Mouse (Mus musculus): ENCODE data around the gene Gps2. TPM values are rescaled to one million over a fixed set of nuclear protein-coding genes. Genes with fewer than 3 reads are reported as not detected.

Gene Gps2
- polyA plus RNA-seq, 1 experiment from 2014 or later, result 85.5 TPM

DNA sequence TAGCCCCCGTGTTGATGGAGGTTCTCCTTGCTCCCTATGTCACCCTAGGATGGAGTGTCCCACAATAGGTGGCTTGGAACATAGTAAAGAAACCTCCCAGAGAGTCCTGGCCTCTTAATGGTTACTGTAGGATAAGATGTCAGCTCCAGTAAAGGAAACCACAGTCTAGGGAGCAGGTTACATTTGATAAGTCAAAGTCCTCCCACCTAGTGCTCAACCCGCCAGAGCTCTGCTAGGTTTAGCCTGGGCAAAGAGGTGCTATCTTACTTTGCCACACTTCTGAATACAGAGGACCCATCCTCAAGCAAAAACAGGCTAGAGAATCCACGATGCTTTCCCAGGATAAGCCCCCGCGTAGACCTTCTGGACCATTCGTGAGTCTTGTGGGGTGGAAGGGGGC lies 34.7 kb upstream of the Gps2 start:
- Histone ChIP-seq H3K36me3 (no peaks in the 10 kb centered on the region), H3K4me2 (peak overlapping the region; percentile 88), H3K27ac (0 out of 2 replicates have a peak overlapping the region, but pooled peaks have one; percentile 14), H3K27me3 (no peaks in the 10 kb centered on the region), H3K4me3 (0 out of 2 replicates have a peak overlapping the region, but pooled peaks have one; percentile 56), H3K9me3 (no peaks in the 10 kb centered on the region), H3K9ac (peak overlapping the region; percentile 77; the same call in 1 of the 2 replicates), H3K4me1 (peaks cover 62% of the 10 kb centered on the region)
- WGBS, result 87% methylated on average over 6 of the region's 6 CpGs
- no peak for ATAC-seq (ENCODE audit: insufficient number of reproducible peaks, insufficient read depth, low FRiP score, low TSS enrichment, low read depth)

DNA sequence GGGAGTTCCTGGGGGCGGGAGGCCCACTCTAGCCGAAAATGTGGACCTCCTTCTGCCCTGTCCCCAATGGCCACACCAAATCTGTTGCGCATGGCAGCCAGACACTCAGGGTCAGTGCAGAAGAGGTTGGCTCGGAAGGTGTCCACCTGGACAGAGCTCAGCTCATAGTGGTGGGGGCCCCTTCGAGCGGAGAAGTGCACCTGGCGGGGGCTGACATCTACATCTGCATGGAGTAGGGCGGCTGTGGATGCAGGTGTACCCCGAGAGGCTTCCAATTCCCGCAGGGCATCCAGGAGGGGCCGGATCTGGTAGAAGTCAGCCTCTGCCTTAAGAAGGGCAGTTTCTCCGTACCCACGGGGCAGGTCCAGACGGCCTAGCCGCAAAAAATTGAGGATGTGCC lies 34.0 kb upstream of the Gps2 start:
- H3K36me3 ChIP-seq, result no peaks in the 10 kb centered on the region
- peak overlapping the region; percentile 77 for H3K9ac ChIP-seq
- peaks cover 62% of the 10 kb centered on the region for H3K4me1 ChIP-seq
- H3K27me3 ChIP-seq, result no peaks in the 10 kb centered on the region
- WGBS, result 49% methylated on average over 15 of the region's 15 CpGs
- H3K4me2 ChIP-seq, result peak overlapping the region; percentile 88
- H3K4me3 ChIP-seq, result peak overlapping the region; percentile 56
- H3K27ac ChIP-seq, result peak overlapping the region; percentile 93; the same call in 1 of the 2 replicates
- H3K9me3 ChIP-seq, result no peaks in the 10 kb centered on the region
- no peak for ATAC-seq (ENCODE audit: insufficient number of reproducible peaks, insufficient read depth, low FRiP score, low TSS enrichment, low read depth)

DNA sequence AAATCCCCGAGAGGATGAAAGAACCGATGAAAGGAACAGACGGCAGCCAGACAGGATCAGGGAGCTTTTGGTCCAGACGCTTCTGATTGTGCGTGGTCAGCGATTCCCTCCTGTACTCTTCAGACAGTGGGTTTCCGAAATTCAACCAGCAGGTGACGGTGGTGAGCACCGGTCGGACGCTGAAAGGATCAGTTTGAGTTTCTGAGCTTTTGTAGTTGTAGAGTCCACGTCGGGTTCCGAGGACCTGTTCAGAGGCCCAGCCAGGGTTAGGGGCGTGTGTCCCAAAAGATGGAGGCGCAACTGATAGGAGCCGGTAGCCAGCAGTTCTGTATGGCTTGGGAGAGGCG lies 33.2 kb upstream of the Gps2 start:
- 0 out of 2 replicates have a peak, but pooled peaks have one; percentile 0 for ATAC-seq (ENCODE audit: insufficient number of reproducible peaks, insufficient read depth, low FRiP score, low TSS enrichment, low read depth)
- Histone ChIP-seq H3K9ac (peak overlapping the region; percentile 77), H3K4me1 (peaks cover 58% of the 10 kb centered on the region), H3K4me2 (peak overlapping the region; percentile 88), H3K9me3 (no peaks in the 10 kb centered on the region), H3K4me3 (peak overlapping the region; percentile 56), H3K27ac (peak overlapping the region; percentile 93), H3K36me3 (no peaks in the 10 kb centered on the region), H3K27me3 (no peaks in the 10 kb centered on the region)
- WGBS, result under 1% methylated on average over 18 of the region's 18 CpGs

DNA sequence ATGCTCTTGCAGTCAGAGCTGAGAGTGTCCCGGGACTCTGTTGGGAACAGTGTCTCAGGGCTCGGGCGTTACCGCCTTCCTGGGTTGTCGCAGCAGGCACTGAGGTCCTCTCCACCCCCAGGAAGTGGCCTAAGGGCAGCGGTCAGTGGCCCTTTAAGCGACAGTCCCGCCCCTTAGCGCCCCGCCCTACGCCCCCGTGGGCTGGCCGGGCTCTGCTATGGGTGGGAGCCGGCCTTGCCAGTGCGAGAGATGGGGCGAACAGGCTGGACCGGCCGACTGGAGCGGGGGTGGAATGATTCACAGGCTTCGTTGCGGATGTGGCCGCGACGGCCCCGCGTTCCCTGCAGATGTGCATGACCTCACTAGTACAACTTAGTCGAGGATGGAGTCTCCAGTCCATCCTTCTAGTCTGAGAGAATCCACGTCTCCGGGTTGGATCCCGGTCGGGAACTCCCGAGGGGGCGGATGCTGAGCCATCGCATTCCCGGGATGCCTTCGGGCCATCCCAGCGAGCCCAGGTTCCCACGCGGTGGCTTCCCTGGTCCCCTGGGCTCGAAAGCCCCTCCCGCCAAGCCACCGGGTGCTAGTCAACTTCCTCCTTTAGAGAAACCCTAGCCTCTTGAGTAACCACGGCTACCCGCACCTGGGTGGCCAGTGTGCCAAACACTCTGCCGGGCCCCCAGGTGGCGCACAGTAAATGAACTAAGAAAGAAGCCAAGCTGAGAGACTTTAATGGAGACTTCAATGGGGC lies 32.7 kb upstream of the Gps2 start, which contains the start of gene Kctd11:
Gene Kctd11, minus strand, starts transcription at position 554 of the 751 bp plus-strand sequence.
- Histone ChIP-seq H3K4me3 (peak within 1 kb of the TSS; percentile 56), H3K27ac (peak within 1 kb of the TSS; percentile 93), H3K9me3 (no peaks in the 10 kb centered on the region), H3K4me1 (peaks cover 53% of the 10 kb centered on the region), H3K4me2 (peak within 1 kb of the TSS; percentile 88), H3K27me3 (no peaks in the 10 kb centered on the region), H3K36me3 (no peaks in the 10 kb centered on the region), H3K9ac (peak within 1 kb of the TSS; percentile 77)
- peak; percentile 61 for ATAC-seq (ENCODE audit: insufficient number of reproducible peaks, insufficient read depth, low FRiP score, low TSS enrichment, low read depth)
- under 1% methylated on average over 46 of the region's 46 CpGs for WGBS

DNA sequence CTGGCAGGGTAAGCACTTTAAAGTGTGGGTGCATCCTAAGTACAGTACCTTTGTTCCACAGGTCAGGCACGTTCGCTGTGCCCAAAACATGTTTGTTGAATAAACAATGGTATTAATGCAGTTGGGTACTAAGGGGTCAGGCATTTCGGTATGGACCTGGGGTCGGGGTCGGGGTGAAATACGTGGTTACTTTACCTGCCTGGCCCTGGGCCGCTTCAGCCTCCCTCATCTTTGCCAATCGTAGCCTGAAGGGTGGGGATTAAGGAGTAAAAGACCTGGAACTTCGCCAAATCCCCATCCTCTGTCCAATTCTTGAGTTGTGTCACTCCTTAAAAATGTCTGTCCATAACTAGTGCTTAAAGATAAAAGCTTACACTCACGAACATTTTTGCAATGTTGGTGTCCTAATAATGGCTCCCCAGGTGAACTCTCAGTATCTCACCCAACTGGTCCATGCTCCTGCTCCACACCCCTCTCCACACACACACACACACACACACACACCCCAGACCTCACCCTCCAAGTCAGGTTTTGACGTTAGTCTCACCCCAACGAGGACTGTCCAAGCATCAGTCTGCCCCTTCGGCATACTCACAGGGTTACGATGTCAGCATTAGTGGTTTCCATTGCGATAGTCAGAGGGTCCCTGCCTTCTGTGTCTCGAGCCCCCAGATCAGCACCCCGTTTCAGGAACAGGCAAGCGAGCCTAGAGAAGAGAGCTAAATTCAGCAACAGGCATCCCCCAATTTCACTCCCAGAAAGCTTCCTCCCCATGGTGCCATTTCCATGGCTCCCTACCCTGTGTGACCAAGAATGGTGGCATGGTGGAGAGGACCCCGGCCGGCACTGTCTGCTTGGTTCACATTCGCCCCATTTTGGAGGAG lies 31.7 kb upstream of the Gps2 start:
- Histone ChIP-seq H3K36me3 (no peaks in the 10 kb centered on the region), H3K9ac (peak overlapping the region; percentile 77), H3K27ac (peak overlapping the region; percentile 93), H3K27me3 (no peaks in the 10 kb centered on the region), H3K9me3 (no peaks in the 10 kb centered on the region), H3K4me2 (peak overlapping the region; percentile 88), H3K4me1 (peaks cover 43% of the 10 kb centered on the region), H3K4me3 (peak overlapping the region; percentile 56)
- ATAC-seq (ENCODE audit: insufficient number of reproducible peaks, insufficient read depth, low FRiP score, low TSS enrichment, low read depth), result no peak
- WGBS, result 57% methylated on average over 21 of the region's 21 CpGs

DNA sequence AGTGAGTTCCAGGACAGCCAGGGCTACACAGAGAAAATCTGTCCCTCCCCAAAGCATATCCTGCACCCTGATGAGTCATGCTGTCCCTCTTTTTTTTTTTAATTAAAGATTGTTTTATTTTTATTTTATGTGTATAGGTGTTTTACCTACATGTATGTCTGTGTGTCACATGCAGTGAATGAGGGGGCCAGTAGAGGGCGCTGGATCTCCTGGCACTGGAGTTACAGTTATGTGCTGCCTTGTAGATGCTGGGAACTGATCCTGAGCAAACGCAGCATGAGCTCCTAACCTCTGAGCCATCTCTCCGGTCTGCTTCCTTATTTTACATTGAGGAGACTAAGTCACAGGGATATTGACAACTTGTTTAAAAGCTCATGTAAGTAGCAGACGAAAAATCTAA lies 30.6 kb upstream of the Gps2 start:
- H3K9me3 ChIP-seq, result no peaks in the 10 kb centered on the region
- H3K27me3 ChIP-seq, result no peaks in the 10 kb centered on the region
- peaks cover 33% of the 10 kb centered on the region for H3K4me1 ChIP-seq
- no peak overlapping the region for H3K4me3 ChIP-seq
- no peak overlapping the region for H3K9ac ChIP-seq
- ATAC-seq (ENCODE audit: insufficient number of reproducible peaks, insufficient read depth, low FRiP score, low TSS enrichment, low read depth), result no peak
- H3K4me2 ChIP-seq, result no peak overlapping the region
- no peaks in the 10 kb centered on the region for H3K36me3 ChIP-seq
- H3K27ac ChIP-seq, result no peak overlapping the region
- WGBS, result 64% methylated on average over 4 of the region's 4 CpGs

DNA sequence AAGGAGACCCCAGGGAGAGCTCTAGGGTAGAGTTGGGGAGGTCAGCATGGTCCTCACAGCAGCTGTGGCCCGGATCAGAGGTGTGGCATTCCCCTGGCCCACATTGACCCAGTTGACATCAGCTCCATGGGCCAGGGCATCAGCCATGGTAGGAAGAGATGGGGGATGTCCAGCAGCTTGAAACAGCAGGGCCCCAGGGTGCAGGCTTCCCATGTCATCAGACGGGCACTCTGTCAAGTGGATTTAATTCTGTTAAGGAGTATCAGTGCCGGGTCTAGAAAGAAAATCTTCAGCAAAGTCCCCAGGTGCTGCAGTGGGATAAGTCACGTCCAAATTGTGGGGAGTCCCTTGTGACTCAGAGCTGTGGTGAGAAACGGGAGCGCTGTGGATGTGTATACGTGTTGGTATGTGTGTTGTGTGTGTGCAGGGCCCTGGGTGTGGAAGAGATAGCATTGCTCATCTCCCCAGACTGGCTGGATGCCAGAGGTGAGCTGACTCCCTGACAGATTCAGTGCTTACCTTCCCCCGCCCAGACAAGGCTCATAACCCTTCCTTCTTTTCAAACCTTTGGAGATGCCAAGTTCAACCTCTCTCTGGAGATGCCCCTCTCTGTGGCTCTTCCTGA lies 30.0 kb upstream of the Gps2 start:
- ATAC-seq (ENCODE audit: insufficient number of reproducible peaks, insufficient read depth, low FRiP score, low TSS enrichment, low read depth), result no peak
- peaks cover 29% of the 10 kb centered on the region for H3K4me1 ChIP-seq
- no peaks in the 10 kb centered on the region for H3K9me3 ChIP-seq
- H3K27me3 ChIP-seq, result no peaks in the 10 kb centered on the region
- no peak overlapping the region for H3K4me2 ChIP-seq
- H3K36me3 ChIP-seq, result no peaks in the 10 kb centered on the region
- H3K9ac ChIP-seq, result no peak overlapping the region
- no peak overlapping the region for H3K4me3 ChIP-seq
- 82% methylated on average over 8 of the region's 8 CpGs for WGBS
- no peak overlapping the region for H3K27ac ChIP-seq

DNA sequence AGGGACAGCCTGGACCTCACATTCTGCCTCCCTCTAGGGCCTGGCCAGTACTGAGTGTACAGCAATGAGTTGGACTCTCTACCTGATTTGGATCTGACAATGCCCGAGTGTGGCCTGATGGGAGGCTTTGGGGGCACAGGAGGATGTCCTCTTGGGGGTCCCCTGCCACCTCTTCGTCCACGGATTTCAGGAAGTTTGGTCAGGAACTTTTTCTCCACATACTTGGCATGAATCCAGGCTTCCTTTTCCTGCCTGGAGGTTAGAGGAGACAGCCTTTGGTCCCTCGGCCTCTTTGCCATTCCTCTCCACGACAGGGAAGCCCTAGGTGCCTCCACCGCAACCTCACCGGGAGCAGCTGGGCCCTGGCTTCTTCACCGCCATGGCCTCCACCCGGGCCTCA lies 29.4 kb upstream of the Gps2 start:
- 86% methylated on average over 9 of the region's 9 CpGs for WGBS
- Histone ChIP-seq H3K4me1 (peaks cover 23% of the 10 kb centered on the region), H3K27me3 (no peaks in the 10 kb centered on the region), H3K36me3 (no peaks in the 10 kb centered on the region), H3K4me3 (no peak overlapping the region), H3K27ac (no peak overlapping the region), H3K9ac (no peak overlapping the region), H3K4me2 (no peak overlapping the region), H3K9me3 (no peaks in the 10 kb centered on the region)
- ATAC-seq (ENCODE audit: insufficient number of reproducible peaks, insufficient read depth, low FRiP score, low TSS enrichment, low read depth), result no peak

DNA sequence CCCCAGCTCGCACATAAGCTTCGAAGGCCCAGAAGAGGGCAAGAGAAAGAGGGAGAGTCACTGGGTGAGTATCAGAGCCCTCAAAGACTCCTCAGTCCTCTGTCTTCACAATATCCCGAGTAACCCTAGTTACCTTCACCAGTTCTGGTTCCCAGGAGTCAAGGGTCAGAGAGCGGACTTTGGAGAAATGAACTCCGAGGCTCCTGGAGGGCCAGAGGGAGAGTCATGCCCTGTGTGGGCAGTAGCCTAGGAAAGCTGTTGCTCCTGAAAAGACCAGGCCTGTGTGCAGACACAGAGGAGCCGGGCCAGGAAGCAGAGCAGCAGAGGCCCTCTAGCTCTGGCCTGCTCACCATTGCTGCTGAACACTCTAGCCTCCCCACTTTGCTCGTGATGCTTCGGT lies 29.0 kb upstream of the Gps2 start:
- Histone ChIP-seq H3K27ac (no peak overlapping the region), H3K36me3 (no peaks in the 10 kb centered on the region), H3K9me3 (no peaks in the 10 kb centered on the region), H3K27me3 (no peaks in the 10 kb centered on the region), H3K4me3 (no peak overlapping the region), H3K4me2 (no peak overlapping the region), H3K4me1 (peaks cover 18% of the 10 kb centered on the region), H3K9ac (no peak overlapping the region)
- WGBS, result 76% methylated on average over 8 of the region's 8 CpGs
- no peak for ATAC-seq (ENCODE audit: insufficient number of reproducible peaks, insufficient read depth, low FRiP score, low TSS enrichment, low read depth)

DNA sequence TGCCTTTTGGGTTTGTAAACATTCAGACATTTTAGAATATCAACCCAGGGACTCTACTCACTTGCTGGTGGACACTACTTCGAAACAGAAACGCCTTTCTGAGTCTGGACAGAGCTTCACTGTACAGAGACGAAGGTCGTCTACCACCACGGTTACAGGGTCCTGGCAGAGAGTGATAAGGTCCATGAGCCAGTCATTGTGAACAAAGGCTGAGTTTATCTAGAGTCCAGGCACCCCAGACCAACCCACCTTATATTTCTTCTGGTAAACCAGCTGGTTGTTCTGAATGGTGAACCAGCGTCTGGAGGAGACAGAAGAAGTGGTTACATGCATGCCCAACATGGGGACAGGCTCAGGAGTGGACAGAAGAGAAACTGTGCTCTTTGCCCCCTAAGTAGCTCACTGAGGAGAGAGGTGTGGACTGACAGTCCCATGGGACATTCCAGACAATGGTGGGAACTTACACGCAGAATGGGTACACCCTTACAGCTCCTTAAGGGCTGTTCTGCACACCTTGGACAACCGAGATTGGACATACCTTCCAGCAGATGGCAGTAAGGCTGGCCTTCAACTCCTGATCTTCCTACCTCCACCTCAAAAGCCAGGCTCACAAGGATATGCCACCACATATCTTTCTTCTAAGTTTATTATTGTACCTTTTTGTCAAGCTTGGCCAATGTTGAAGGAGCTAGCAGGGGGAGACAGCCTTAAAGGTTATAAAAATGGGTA lies 26.6 kb upstream of the Gps2 start:
- 71% methylated on average over 8 of the region's 8 CpGs for WGBS
- ATAC-seq (ENCODE audit: insufficient number of reproducible peaks, insufficient read depth, low FRiP score, low TSS enrichment, low read depth), result no peak

DNA sequence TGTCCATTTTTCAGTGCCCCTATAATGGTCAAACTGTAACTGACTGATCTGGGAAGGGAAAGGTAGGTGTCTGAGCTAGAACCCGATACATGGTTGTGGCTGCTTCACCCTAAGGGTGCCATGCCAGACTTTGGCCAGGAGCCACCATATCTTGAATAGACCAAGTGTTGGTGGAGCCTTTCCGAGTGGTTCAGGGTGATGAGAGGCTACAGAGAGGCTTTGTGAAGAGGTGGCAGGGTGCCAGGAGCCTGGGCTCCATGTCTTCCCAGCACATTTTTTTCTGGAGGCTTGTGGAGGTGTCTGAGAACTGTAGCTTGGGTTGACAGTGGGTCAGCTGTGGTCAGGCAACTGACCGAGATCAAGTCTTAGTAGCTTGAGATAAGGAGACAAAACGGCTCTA lies 22.2 kb upstream of the Gps2 start:
- Histone ChIP-seq H3K9ac (no peak overlapping the region), H3K27ac (no peak overlapping the region), H3K4me2 (no peak overlapping the region), H3K4me1 (no peaks in the 10 kb centered on the region; the same call in 1 of the 2 replicates), H3K4me3 (no peak overlapping the region), H3K36me3 (no peaks in the 10 kb centered on the region), H3K9me3 (no peaks in the 10 kb centered on the region), H3K27me3 (no peaks in the 10 kb centered on the region)
- 81% methylated on average over 4 of the region's 4 CpGs for WGBS
- ATAC-seq (ENCODE audit: insufficient number of reproducible peaks, insufficient read depth, low FRiP score, low TSS enrichment, low read depth), result no peak

More for the DNA sequence above, 26.6 kb upstream of the Gps2 start:
- no peak overlapping the region for H3K9ac ChIP-seq
- no peaks in the 10 kb centered on the region for H3K9me3 ChIP-seq
- no peaks in the 10 kb centered on the region; the same call in none of the 2 replicates for H3K4me1 ChIP-seq
- H3K4me2 ChIP-seq, result no peak overlapping the region
- H3K27me3 ChIP-seq, result no peaks in the 10 kb centered on the region
- no peak overlapping the region for H3K4me3 ChIP-seq
- no peak overlapping the region for H3K27ac ChIP-seq
- no peaks in the 10 kb centered on the region for H3K36me3 ChIP-seq
